Mouse (Mus musculus): ENCODE measurements around the gene Hivep3. TPM values are rescaled to one million over a fixed set of nuclear protein-coding genes. Genes with fewer than 3 reads are reported as not detected.

Gene Hivep3
- polyA plus RNA-seq, 1 experiment = 0.54 TPM

DNA sequence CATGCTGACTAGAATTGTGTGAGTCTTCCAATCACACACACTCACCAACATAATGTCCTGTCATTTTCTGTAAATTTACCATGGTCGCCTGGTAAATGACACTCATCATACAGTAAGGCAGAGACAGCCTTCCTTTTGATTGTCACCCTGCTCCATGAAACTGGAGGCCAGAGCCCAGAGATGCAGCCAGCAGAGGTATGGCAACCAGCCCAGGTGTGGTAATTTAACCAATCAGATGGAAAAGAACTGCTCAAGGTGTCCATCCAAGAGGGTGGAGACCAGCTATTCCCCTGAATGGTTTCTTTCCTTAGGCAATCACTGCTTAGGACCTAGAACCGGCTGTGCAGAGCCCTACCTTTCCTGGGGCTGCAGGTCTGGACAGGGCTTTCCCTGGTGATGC, 224.4 kb downstream of the Hivep3 start:
- no peak overlapping the region for H3ac ChIP-seq (ENCODE audit: control insufficient read depth, insufficient read length)
- H3K79me2 ChIP-seq (ENCODE audit: control insufficient read depth, insufficient read depth) = no peaks in the 10 kb centered on the region
- no peaks in the 10 kb centered on the region for H3K36me3 ChIP-seq (ENCODE audit: control insufficient read depth, insufficient read depth)
- no peak overlapping the region for H3K4me2 ChIP-seq (ENCODE audit: low read depth)
- TF ChIP-seq POLR2A (IDR thresholded peaks at IDR 0.05; ENCODE audit: insufficient read length, low read depth) = no peak
- no peak for TF ChIP-seq REST (IDR thresholded peaks at IDR 0.05; ENCODE audit: insufficient read depth, insufficient read length)
- TF ChIP-seq MYOD1 (IDR thresholded peaks at IDR 0.05; ENCODE audit: control insufficient read depth in 1 of 3, insufficient read length in 2 of 3, low read depth in 2 of 3) = no peak
- TF ChIP-seq MYOG (IDR thresholded peaks at IDR 0.05; ENCODE audit: control insufficient read depth in 1 of 3, insufficient read depth in 1 of 3, insufficient read length in 2 of 3, low read depth in 2 of 3) = no peak
- no peak for TF ChIP-seq USF1 (IDR thresholded peaks at IDR 0.05; ENCODE audit: low read depth)
- TF ChIP-seq TCF12 (IDR thresholded peaks at IDR 0.05; ENCODE audit: insufficient read depth, poor library complexity, severe bottlenecking) = no peak
- no peak for TF ChIP-seq E2F4 (IDR thresholded peaks at IDR 0.05; ENCODE audit: insufficient read depth)
- no peak for TF ChIP-seq SRF (IDR thresholded peaks at IDR 0.05; ENCODE audit: control insufficient read depth, insufficient read length, low read depth)
- TF ChIP-seq CEBPB (IDR thresholded peaks at IDR 0.05; ENCODE audit: insufficient read depth, poor library complexity, severe bottlenecking) = no peak
- no peak for TF ChIP-seq TCF3 (IDR thresholded peaks at IDR 0.05; ENCODE audit: insufficient read length, low read depth)
- TF ChIP-seq POLR2AphosphoS2 (IDR thresholded peaks at IDR 0.05; ENCODE audit: insufficient read length, low read depth) = no peak
- no peak for TF ChIP-seq MAX (IDR thresholded peaks at IDR 0.05; ENCODE audit: low read depth)
- no peak overlapping the region for H3K4me3 ChIP-seq
- H3K27me3 ChIP-seq (ENCODE audit: control insufficient read depth, insufficient read depth, insufficient read length) = no peaks in the 10 kb centered on the region

DNA sequence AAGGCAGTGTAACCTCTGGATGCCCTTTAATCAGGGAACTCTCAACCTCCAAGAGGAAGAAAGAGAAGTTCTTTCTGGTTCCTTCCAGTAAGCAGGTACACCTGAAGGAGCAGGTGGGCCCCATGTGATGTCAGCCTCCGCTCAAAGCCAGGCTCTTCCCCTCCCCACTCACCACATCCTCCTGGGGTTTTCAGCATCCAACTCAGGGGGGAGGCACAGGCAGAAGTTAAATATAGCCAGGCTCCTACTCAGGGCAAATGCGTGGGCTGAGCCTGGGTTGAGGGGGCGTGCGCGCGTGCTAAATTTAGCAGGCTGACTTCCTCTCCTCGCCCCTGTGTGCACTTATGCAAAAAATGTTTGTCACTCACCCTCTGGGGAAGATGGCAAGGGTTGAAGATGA, 225.7 kb downstream of the Hivep3 start:
- Histone ChIP-seq H3K4me3 (no peak overlapping the region), H3K4me2 (ENCODE audit: low read depth) (no peak overlapping the region), H3K79me2 (ENCODE audit: control insufficient read depth, insufficient read depth) (no peaks in the 10 kb centered on the region), H3K36me3 (ENCODE audit: control insufficient read depth, insufficient read depth) (no peaks in the 10 kb centered on the region), H3K27me3 (ENCODE audit: control insufficient read depth, insufficient read depth, insufficient read length) (no peaks in the 10 kb centered on the region), H3ac (ENCODE audit: control insufficient read depth, insufficient read length) (no peak overlapping the region)
- TF ChIP-seq REST (IDR thresholded peaks at IDR 0.05; ENCODE audit: insufficient read depth, insufficient read length) (no peak), POLR2AphosphoS2 (IDR thresholded peaks at IDR 0.05; ENCODE audit: insufficient read length, low read depth) (no peak), SRF (IDR thresholded peaks at IDR 0.05; ENCODE audit: control insufficient read depth, insufficient read length, low read depth) (no peak), MAX (IDR thresholded peaks at IDR 0.05; ENCODE audit: low read depth) (no peak), MYOD1 (IDR thresholded peaks at IDR 0.05; ENCODE audit: control insufficient read depth in 1 of 3, insufficient read length in 2 of 3, low read depth in 2 of 3) (no peak), CEBPB (IDR thresholded peaks at IDR 0.05; ENCODE audit: insufficient read depth, poor library complexity, severe bottlenecking) (no peak), TCF3 (IDR thresholded peaks at IDR 0.05; ENCODE audit: insufficient read length, low read depth) (no peak), TCF12 (IDR thresholded peaks at IDR 0.05; ENCODE audit: insufficient read depth, poor library complexity, severe bottlenecking) (no peak), MYOG (IDR thresholded peaks at IDR 0.05; ENCODE audit: control insufficient read depth in 1 of 3, insufficient read depth in 1 of 3, insufficient read length in 2 of 3, low read depth in 2 of 3) (no peak), E2F4 (IDR thresholded peaks at IDR 0.05; ENCODE audit: insufficient read depth) (no peak), USF1 (IDR thresholded peaks at IDR 0.05; ENCODE audit: low read depth) (no peak), POLR2A (IDR thresholded peaks at IDR 0.05; ENCODE audit: insufficient read length, low read depth) (no peak)

DNA sequence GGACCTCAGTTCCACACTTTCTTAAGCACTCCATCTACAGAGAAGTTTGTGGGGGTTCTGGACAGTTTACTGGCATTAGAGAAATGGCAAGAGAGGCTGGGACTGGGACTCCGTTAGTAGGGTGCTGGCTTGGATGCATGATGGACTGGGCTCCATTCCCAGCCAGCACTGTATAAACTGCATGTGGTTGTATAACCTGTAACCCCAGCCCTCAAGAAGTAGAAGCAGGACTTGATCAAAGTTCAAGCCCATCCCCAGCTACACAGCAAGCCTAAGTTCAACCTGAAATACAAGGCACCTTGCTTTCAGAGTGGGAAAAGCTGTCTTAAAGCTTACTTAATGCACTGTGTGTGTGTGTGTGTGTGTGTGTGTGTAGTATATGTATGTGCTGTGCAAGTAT, 226.3 kb downstream of the Hivep3 start:
- Histone ChIP-seq H3K79me2 (ENCODE audit: control insufficient read depth, insufficient read depth) (no peaks in the 10 kb centered on the region), H3K4me3 (no peak overlapping the region), H3K4me2 (ENCODE audit: low read depth) (no peak overlapping the region), H3ac (ENCODE audit: control insufficient read depth, insufficient read length) (no peak overlapping the region), H3K27me3 (ENCODE audit: control insufficient read depth, insufficient read depth, insufficient read length) (no peaks in the 10 kb centered on the region), H3K36me3 (ENCODE audit: control insufficient read depth, insufficient read depth) (no peaks in the 10 kb centered on the region)
- TF ChIP-seq POLR2A (IDR thresholded peaks at IDR 0.05; ENCODE audit: insufficient read length, low read depth) = no peak
- no peak for TF ChIP-seq MAX (IDR thresholded peaks at IDR 0.05; ENCODE audit: low read depth)
- TF ChIP-seq TCF3 (IDR thresholded peaks at IDR 0.05; ENCODE audit: insufficient read length, low read depth) = no peak
- no peak for TF ChIP-seq CEBPB (IDR thresholded peaks at IDR 0.05; ENCODE audit: insufficient read depth, poor library complexity, severe bottlenecking)
- TF ChIP-seq E2F4 (IDR thresholded peaks at IDR 0.05; ENCODE audit: insufficient read depth) = no peak

DNA sequence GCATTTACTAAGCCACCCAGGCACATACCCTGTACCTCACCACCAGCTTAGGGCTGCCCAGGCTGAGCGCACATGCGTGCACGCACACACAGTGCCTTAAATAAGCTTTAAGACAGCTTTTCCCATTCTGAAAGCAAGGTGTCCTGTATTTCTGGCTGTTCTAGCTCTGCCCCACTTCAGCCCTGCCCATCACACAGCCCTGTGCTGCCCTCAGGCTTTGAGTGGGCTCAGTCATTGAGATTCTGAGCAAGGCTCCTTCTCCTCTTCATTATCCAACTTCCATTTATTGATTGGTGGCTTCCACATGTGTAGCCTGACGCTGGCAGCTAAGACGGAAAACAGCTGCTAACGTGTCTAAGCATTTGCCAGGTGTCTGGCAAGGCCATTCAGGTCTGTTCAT, 226.9 kb downstream of the Hivep3 start:
- no peak overlapping the region for H3ac ChIP-seq (ENCODE audit: control insufficient read depth, insufficient read length)
- no peak overlapping the region for H3K4me3 ChIP-seq
- TF ChIP-seq MYOD1 (IDR thresholded peaks at IDR 0.05; ENCODE audit: control insufficient read depth in 1 of 3, insufficient read length in 2 of 3, low read depth in 2 of 3) = no peak
- no peak for TF ChIP-seq TCF3 (IDR thresholded peaks at IDR 0.05; ENCODE audit: insufficient read length, low read depth)
- TF ChIP-seq REST (IDR thresholded peaks at IDR 0.05; ENCODE audit: insufficient read depth, insufficient read length) = no peak
- TF ChIP-seq E2F4 (IDR thresholded peaks at IDR 0.05; ENCODE audit: insufficient read depth) = no peak
- no peak for TF ChIP-seq MYOG (IDR thresholded peaks at IDR 0.05; ENCODE audit: control insufficient read depth in 1 of 3, insufficient read depth in 1 of 3, insufficient read length in 2 of 3, low read depth in 2 of 3)
- no peak for TF ChIP-seq TCF12 (IDR thresholded peaks at IDR 0.05; ENCODE audit: insufficient read depth, poor library complexity, severe bottlenecking)
- no peaks in the 10 kb centered on the region for H3K27me3 ChIP-seq (ENCODE audit: control insufficient read depth, insufficient read depth, insufficient read length)
- no peaks in the 10 kb centered on the region for H3K79me2 ChIP-seq (ENCODE audit: control insufficient read depth, insufficient read depth)
- no peaks in the 10 kb centered on the region for H3K36me3 ChIP-seq (ENCODE audit: control insufficient read depth, insufficient read depth)
- no peak overlapping the region for H3K4me2 ChIP-seq (ENCODE audit: low read depth)

DNA sequence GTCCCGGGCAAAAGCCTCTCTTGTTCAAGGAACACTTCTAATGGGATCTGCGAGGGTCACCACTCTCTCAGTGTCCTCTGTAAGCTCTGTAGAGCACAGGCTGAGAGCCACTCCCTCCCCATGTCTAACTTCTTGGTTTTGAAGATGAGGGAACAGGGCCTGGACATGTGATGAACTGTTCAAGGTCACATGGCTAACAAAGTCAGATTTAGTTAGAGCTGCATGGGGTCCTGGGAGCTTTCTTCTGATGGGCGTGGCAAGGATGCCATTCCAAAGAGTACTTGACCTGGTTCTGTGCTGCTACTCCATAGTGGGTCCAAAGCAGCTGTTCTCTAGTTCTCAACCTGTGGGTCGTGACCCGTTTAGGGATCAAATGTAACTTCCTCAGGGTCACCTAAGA, 227.6 kb downstream of the Hivep3 start:
- Histone ChIP-seq H3K36me3 (ENCODE audit: control insufficient read depth, insufficient read depth) (no peaks in the 10 kb centered on the region), H3K79me2 (ENCODE audit: control insufficient read depth, insufficient read depth) (no peaks in the 10 kb centered on the region), H3ac (ENCODE audit: control insufficient read depth, insufficient read length) (no peak overlapping the region), H3K27me3 (ENCODE audit: control insufficient read depth, insufficient read depth, insufficient read length) (no peaks in the 10 kb centered on the region), H3K4me3 (no peak overlapping the region), H3K4me2 (ENCODE audit: low read depth) (no peak overlapping the region)
- TF ChIP-seq CEBPB (IDR thresholded peaks at IDR 0.05; ENCODE audit: insufficient read depth, poor library complexity, severe bottlenecking) (no peak), USF1 (IDR thresholded peaks at IDR 0.05; ENCODE audit: low read depth) (no peak), TCF3 (IDR thresholded peaks at IDR 0.05; ENCODE audit: insufficient read length, low read depth) (no peak), SRF (IDR thresholded peaks at IDR 0.05; ENCODE audit: control insufficient read depth, insufficient read length, low read depth) (no peak), MYOG (IDR thresholded peaks at IDR 0.05; ENCODE audit: control insufficient read depth in 1 of 3, insufficient read depth in 1 of 3, insufficient read length in 2 of 3, low read depth in 2 of 3) (no peak), REST (IDR thresholded peaks at IDR 0.05; ENCODE audit: insufficient read depth, insufficient read length) (no peak), TCF12 (IDR thresholded peaks at IDR 0.05; ENCODE audit: insufficient read depth, poor library complexity, severe bottlenecking) (no peak), MYOD1 (IDR thresholded peaks at IDR 0.05; ENCODE audit: control insufficient read depth in 1 of 3, insufficient read length in 2 of 3, low read depth in 2 of 3) (no peak), E2F4 (IDR thresholded peaks at IDR 0.05; ENCODE audit: insufficient read depth) (no peak), MAX (IDR thresholded peaks at IDR 0.05; ENCODE audit: low read depth) (no peak), POLR2AphosphoS2 (IDR thresholded peaks at IDR 0.05; ENCODE audit: insufficient read length, low read depth) (no peak), POLR2A (IDR thresholded peaks at IDR 0.05; ENCODE audit: insufficient read length, low read depth) (no peak)

Measured in myocyte (in vitro differentiated cells).